Mouse (Mus musculus) yolk sac, embryonic 10.5 days (tissue): ENCODE data around the gene Gli1.

Experiments
- DNase-seq: peaks from one replicate; pipeline ENCODE4 v3.0.0-alpha.2; 2017; ENCODE audit warnings: low spot score

Gene Gli1

GRCm38 (mm10) chr10:127291881-127292638 is 49.7 kb downstream of the Gli1 start:
- DNase-seq = no peak

DNA sequence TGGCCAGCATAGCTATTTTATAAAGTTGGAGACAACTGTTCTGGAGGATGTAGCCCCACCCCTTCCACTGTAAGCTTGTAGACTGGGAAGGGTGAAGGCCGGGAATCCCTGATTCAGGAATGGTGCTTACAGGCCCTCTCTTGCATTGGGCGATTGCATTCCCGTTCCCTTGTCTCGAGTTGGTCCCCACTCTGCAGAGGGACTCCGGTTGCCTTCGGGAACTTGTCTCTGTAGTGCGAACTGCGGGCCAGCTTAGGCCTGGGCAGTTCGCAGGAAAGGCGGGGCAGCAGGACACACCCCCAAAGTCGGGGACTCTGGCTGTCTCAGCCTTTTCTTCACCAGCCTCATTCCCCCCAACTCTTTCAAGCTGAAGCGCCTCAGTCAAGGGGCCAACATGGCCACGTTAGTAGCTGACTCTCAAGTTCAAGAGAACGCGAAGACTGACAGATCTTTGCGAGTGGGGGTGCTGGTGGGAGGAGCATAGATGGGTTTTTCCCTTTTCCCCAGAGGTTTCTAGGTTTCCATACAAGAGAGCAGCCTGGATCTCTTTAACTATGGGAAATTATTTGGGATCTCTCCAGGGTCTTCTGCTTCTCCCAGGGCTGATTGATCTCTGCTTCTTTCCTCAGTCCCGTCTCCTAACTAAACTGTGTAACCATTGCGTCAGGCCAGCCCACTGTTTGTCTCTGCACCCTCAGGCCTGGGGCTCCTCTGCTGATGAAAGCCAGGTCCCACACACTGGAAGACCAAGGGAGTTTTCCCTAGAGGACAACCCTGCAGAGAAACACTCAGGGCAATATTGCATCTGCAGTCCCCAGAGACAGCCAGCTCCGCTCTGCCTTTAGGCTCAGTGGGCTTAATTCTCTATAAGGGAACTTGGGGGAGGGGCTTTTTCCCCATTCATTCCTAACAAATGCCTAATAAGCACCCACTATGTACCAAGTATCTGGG is 50.6 kb downstream of the Gli1 start:
- no peak for DNase-seq

DNA sequence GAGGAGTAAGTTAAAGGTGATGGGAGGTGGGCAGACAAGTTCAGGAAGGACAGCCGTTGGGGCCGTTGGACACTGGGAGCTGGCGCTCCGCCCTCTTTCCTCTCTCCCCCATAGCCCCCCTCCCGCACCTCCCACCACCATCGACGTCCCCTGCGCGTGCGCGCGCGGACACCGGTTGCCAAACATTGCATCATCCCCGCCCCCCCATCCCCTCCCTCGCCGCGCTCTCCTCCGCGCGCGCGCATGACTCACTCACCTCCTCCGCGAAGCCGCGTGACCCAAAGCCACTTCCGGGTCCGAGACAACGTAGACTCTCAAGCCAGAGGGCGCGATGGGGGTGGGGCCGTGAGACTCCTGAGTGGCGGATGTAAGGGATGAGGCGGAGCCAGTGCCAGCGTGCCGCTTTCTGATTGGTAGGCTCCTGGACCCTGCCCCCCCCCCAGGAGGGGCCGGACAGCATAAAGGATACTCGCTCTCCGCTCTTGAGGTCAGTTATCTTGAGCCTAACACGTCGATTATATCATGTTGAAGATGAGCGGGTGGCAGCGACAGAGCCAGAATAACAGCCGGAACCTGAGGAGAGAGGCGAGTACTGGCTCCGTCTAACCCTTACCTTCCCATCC is 51.4 kb downstream of the Gli1 start:
- peak; percentile 100 for DNase-seq

- peak; percentile 61 for DNase-seq
Observed at GRCm38 (mm10) chr10:127289573-127290191, 52.1 kb downstream of the Gli1 start.

- DNase-seq = peak; percentile 98
Observed at GRCm38 (mm10) chr10:127288800-127289572, 52.8 kb downstream of the Gli1 start, which contains the start of gene Mbd6. Gene Mbd6, minus strand, starts transcription at chr10:127289018.

DNA sequence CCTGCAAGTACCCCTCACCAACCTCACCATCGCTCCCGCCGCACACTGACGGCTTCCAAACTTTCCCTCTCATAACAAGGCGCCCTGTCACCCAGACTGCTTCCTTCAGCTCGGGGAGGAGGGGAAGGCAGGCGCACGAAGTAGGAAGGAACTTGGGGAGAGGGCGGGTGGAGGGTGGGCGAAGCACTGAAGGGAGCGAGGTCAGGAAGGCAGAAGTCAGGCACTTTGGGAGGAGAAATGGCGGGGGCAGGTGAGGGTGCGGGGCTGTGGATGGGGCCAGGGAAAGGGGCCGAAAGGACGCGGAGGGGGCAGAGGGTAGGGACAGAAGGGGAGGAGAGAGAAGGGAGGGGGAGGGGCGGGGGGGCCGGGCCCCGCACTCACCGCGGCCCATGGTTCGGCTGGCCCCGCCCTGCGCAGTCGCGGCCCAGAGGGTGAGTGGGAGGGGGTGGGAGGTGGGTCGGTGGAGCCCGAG is 53.4 kb downstream of the Gli1 start:
- DNase-seq = no peak

GRCm38 (mm10) chr10:127287936-127288293 is 53.9 kb downstream of the Gli1 start:
- DNase-seq = no peak

- no peak for DNase-seq
Observed at GRCm38 (mm10) chr10:127287271-127287935, 54.4 kb downstream of the Gli1 start.

GRCm38 (mm10) chr10:127286730-127287129 is 55.0 kb downstream of the Gli1 start:
- peak; percentile 84 for DNase-seq

- no peak for DNase-seq
Observed at GRCm38 (mm10) chr10:127286194-127286593, 55.6 kb downstream of the Gli1 start.

- no peak for DNase-seq
Observed at GRCm38 (mm10) chr10:127285644-127286043, 56.1 kb downstream of the Gli1 start.

- DNase-seq = no peak
Observed at GRCm38 (mm10) chr10:127284724-127285500, 56.9 kb downstream of the Gli1 start.

DNA sequence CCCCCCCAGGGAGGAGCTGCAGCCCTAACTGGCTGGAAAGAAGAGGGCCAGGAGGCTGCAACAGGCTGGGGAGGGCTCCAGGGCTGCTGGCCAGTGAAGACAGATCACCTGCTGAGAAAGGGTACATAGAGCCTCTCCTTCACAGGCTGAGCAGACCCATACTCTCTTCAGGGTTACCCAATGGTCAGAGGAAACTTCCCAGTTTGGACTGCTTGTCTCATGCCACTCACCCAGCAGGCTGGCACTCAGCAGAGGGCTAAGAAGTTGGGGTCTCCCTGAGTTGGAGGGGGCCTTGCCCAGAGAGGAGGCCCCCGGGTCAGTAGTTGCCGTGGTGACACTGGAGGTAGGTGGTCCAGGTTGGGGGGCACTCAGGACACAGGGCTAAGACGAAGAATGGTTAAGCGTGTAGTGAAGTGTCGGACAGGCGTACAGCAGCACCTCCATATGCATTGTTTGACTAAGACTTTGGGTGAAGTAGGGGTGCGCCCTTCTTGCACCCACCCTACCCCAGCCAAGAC is 57.6 kb downstream of the Gli1 start:
- no peak for DNase-seq

DNA sequence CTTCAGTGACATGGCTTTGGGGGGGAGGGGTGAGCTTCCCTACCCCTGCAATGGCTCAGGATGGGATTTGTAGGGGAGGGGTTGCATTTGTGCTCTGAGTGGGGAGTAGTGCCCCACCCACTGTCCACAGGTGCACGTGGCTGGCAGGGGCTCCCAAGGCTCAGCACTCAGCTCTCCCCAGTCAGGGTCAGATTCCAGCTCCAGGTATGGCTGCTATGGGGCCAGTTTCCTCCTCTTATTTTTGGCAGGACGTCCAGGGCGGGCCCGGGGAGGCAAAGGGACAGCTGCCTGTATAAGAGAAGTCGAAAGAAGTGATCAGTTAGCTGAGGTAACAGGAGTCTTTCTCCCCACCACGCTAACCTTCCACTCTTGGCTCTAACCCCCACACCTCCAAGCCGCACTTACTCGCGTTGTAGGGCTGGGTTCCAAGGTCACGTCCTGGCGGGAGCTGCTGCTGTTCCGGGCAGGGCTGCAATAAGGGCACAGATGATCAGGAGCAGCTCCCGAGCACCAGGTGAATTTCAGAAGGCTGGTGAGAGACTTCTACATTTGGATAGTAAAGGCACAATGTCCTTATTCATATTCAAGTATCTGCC is 59.1 kb downstream of the Gli1 start:
- no peak for DNase-seq

- DNase-seq = no peak
Observed at GRCm38 (mm10) chr10:127281316-127281715, 60.5 kb downstream of the Gli1 start.
